12 mouse cellular contexts compared by ENCODE assay signal in the genomic region with DNA sequence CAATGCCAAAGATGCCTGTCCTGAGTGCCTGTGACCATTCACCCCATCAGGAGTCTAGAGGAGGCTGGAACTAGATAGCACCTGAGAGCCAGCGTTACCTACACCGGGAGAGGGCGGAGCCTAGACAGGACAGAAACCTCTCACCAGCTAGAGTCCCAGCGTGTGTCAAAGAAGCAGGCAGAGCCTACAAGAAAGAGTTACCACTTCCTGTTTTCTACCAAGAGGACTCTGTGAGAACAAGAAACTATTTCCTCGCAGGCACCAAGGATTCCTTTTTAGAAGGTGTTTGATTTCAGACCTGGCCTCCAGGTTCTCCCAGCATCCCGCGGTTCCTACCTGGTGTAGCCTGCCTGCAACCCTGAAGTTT. TPM values are rescaled to one million over a fixed set of nuclear protein-coding genes. Genes with fewer than 3 reads are reported as not detected.
A peak's percentile ranks its signal among the peaks of the same experiment; 100 is the strongest.
DNase-seq lines count a peak whose midpoint lies in the region; ATAC-seq and TF ChIP-seq lines count a peak whose summit lies in the region.
"Had no signal": no experiment of that assay in that cellular context is flagged by ENCODE, and none has a peak within 500 bp of the region (broad histone marks: within the 10 kb centered on the region; RNA-seq: fewer than 3 reads in every experiment).

No protein-coding gene starts in this region.

- no peak for TF ChIP-seq CTCF in liver, postnatal 0 days (IDR thresholded peaks at IDR 0.05; ENCODE audit: low read depth)

- H3K9ac ChIP-seq in liver, postnatal 0 days (replicated peaks): no peak overlapping the region
- H3K9ac ChIP-seq: heart, embryonic 15.5 days; liver, embryonic 13.5 days had no signal

- TF ChIP-seq EP300 in liver, postnatal 0 days (IDR thresholded peaks at IDR 0.05; ENCODE audit: low read depth): no peak

- H3K4me2 ChIP-seq in liver, postnatal 0 days (ENCODE audit: low read depth, low read length): peak overlapping the region; percentile 44
- H3K4me2 ChIP-seq: heart, embryonic 15.5 days; liver, embryonic 13.5 days had no signal

- no peaks in the 10 kb centered on the region for H3K27me3 ChIP-seq in liver, postnatal 0 days (ENCODE audit: insufficient read depth, low read length)
- no peaks in the 10 kb centered on the region for H3K27me3 ChIP-seq in hindbrain, embryonic 10.5 days (ENCODE audit: insufficient read depth, poor library complexity, severe bottlenecking)
- H3K27me3 ChIP-seq: heart, embryonic 15.5 days; liver, embryonic 13.5 days had no signal

- H3K4me3 ChIP-seq in liver, postnatal 0 days (ENCODE audit: low read depth, low read length): no peak overlapping the region
- H3K4me3 ChIP-seq in hindbrain, embryonic 10.5 days: no peak overlapping the region
- H3K4me3 ChIP-seq: heart, embryonic 15.5 days; liver, embryonic 13.5 days had no signal

- H3K9me3 ChIP-seq in liver, postnatal 0 days (ENCODE audit: low read length): no peaks in the 10 kb centered on the region
- H3K9me3 ChIP-seq in hindbrain, embryonic 10.5 days: no peaks in the 10 kb centered on the region
- H3K9me3 ChIP-seq: heart, embryonic 15.5 days; liver, embryonic 13.5 days had no signal

- DNase-seq in CD4-positive, CD25-positive, alpha-beta regulatory T cell, adult 2 months (ENCODE audit: low read depth, low spot score): peak; percentile 86
- DNase-seq in ES-CJ7 (ENCODE audit: low read depth, low spot score): peak; percentile 73
- no peak for DNase-seq in liver, postnatal 0 days
- DNase-seq in spleen, adult 18-20 months: peak; percentile 54 to 58
- DNase-seq in hindbrain, embryonic 10.5 days (ENCODE audit: low spot score): no peak
- DNase-seq in urinary bladder, postnatal 14 days (ENCODE audit: low spot score): no peak
- DNase-seq in gastrocnemius, postnatal 14 days: no peak
- DNase-seq in adrenal gland, adult 8-10 months: no peak
- DNase-seq: layer of hippocampus, adult 9-11 months; liver, embryonic 13.5 days had no signal

- ATAC-seq in liver, postnatal 0 days: no peak
- ATAC-seq: forebrain, embryonic 16.5 days had no signal

- intact Hi-C loops in gastrocnemius, postnatal 14 days (cut with DNase I; ENCODE audit: low total_unique reads): no loop called here

- peaks cover 8% of the 10 kb centered on the region for H3K4me1 ChIP-seq in liver, postnatal 0 days (ENCODE audit: insufficient read depth)
- H3K4me1 ChIP-seq in hindbrain, embryonic 10.5 days (replicated peaks): peaks cover 16% of the 10 kb centered on the region; the same call in 1 of the 2 replicates

- WGBS in liver, postnatal 0 days (ENCODE audit: insufficient replicate concordance): 26% methylated on average over 7 of the region's 7 CpGs
- WGBS in hindbrain, embryonic 10.5 days: 57% methylated on average over 7 of the region's 7 CpGs

- no peaks in the 10 kb centered on the region for H3K36me3 ChIP-seq in liver, postnatal 0 days (replicated peaks; ENCODE audit: insufficient read depth, low read length)
- H3K36me3 ChIP-seq in hindbrain, embryonic 10.5 days: no peaks in the 10 kb centered on the region
- H3K36me3 ChIP-seq: heart, embryonic 15.5 days; liver, embryonic 13.5 days had no signal

- H3K27ac ChIP-seq in liver, postnatal 0 days (ENCODE audit: low read depth): no peak overlapping the region
- H3K27ac ChIP-seq in hindbrain, embryonic 10.5 days: no peak overlapping the region
- H3K27ac ChIP-seq: heart, embryonic 15.5 days; liver, embryonic 13.5 days had no signal

RNA-seq across cellular contexts. Expression of a gene that starts 9.9 kb away (rescaled TPM):
- polyA plus RNA-seq in liver, postnatal 0 days (2015; fragmentation: Nextera tagmentation; extraction: Ambion mirVana): 21.2 and 22.0 TPM in 2 replicates
- polyA plus RNA-seq in hindbrain, embryonic 10.5 days (2016; fragmentation: Nextera tagmentation; extraction: Ambion mirVana): 18.7 and 23.4 TPM in 2 replicates
- 10 to 100 TPM; 12.8 to 13.0 TPM for total RNA-seq in gastrocnemius, postnatal 14 days (2021)
- 10 to 100 TPM; 34.1 to 72.0 (median 50.7) TPM for total RNA-seq in adrenal gland, adult 8-10 months (2022)

RNA-seq across cellular contexts. Expression of a gene that starts 32.8 kb away (rescaled TPM):
- 1.7 and 2.6 TPM in 2 replicates for polyA plus RNA-seq in liver, postnatal 0 days (2015; fragmentation: Nextera tagmentation; extraction: Ambion mirVana)
- polyA plus RNA-seq in hindbrain, embryonic 10.5 days (2016; fragmentation: Nextera tagmentation; extraction: Ambion mirVana): 11.2 and 18.6 TPM in 2 replicates
- total RNA-seq in gastrocnemius, postnatal 14 days (2021): 1 to 10 TPM; 3.2 to 3.6 TPM
- 1 to 10 TPM; 4.3 to 8.7 (median 7.9) TPM for total RNA-seq in adrenal gland, adult 8-10 months (2022)

Comparison
In these comparisons a context has a peak if more than half of its experiments do, and no peak if none do; other contexts are left out.
1. DNase-seq: peak in CD4-positive, CD25-positive, alpha-beta regulatory T cell, adult 2 months (single experiment), ES-CJ7 (single experiment) and spleen, adult 18-20 months (2 of 2); none in liver, postnatal 0 days (single experiment), hindbrain, embryonic 10.5 days (single experiment), urinary bladder, postnatal 14 days (single experiment), gastrocnemius, postnatal 14 days (single experiment) and adrenal gland, adult 8-10 months (single experiment).